Mouse (Mus musculus): Measurements from ENCODE around the gene Timm44.

The Timm44 gene

DNA sequence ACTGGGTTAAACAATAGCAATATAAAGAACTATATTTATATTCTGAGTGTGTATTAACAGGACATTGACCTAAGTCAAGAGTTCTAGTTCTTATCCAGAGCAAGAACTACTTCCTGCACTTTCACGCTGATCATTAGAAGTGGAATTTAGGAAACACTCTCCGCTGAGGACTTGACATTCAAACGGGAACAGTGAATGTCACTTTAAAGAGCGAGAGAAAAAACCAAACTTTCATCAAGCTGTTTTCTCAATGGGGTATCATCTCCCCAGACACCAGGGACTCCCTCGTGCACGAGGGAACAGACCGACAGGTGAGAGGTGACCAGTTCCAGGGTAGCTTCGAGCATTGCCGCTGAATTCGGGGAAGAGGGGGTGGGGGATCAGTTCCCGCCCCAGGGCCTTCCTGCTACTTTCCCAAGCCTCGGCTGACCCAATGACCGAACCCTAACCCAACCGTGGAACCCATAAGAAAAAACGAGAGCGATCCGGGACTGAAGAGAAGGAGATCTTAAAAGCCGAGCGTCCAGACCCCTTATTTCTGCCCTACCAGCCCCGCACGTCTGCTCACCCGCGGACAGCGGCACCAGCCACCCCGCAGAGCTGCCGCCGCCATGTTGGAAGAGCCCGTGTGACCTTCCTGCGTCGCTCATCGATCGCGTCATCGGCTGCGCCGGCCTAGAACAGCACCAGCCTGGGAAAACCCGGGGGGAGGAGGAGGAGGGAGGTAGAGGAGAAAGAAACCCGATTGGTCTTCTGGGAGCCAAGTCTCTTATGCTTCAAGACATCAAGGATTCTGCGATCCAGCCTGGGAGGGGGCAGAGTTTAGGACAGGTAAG, at the start of gene Timm44:
Gene Timm44, minus strand, starts transcription at position 639 of the 836 bp plus-strand sequence.
- peak; percentile 81 for DNase-seq (ENCODE audit: low spot score)

DNA sequence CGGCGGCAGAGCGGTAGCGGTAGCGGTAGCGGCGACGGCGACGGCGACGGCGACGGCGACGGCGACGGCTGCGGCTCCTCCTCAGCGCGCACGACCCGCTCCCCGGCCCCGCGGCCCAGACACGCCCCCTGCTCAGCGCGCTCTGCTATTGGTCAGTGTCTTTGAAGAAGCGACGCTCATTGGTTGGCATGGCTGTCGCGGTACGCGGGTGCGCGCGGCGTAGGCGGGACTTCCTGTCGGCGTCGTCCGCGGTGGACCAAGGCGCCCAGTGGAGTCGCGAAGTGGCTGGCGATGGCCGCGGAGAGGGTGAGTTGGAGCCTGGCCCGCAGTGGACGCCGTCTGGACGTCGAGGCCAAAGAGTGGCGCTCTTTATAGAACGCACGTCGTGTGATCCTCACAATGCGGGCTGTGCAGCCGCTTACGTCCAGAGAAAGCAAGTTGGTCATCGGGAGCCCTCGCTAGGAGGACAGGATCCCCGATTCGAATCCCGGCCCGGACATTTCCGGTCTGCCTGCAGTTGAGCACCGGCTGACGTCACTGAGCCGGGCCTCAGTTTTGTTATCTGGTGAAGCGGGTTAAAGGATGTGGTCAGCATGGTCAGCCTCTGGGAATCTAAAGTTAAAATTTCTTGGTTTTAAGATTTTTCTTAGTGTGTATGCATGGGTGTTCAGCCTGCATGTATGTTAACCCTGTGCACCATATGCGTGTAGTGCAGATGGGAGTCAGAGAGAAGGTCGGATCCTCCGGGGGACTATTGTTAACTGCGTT, 49.5 kb upstream of the Timm44 start, which contains the start of the genes Ccl25 and Elavl1:
Gene Ccl25, plus strand, starts transcription at position 228 of the 768 bp plus-strand sequence.
Gene Elavl1, minus strand, starts transcription at position 431 of the 768 bp plus-strand sequence.
- peak; percentile 95 for DNase-seq (ENCODE audit: low spot score)

DNA sequence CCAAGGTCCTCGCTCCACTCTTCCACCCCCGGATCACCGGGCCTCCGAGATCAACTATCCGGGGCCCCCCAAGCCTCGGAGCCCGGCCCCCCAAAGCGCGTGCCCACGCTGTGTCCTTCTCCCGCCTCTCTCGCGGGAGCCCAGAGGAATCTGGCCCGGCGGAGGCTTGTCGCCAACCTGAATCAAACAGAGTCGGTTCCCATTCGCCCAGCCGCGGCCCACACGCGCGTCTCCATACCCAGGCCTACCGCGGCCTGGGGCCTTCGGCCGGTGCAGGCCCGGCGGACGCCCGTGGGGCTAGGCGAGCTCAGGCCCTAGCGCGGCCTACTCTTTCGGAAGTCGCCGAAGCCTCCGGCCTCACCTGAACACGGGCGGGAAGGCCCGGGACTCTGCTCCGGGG, 48.8 kb upstream of the Timm44 start:
- DNase-seq (ENCODE audit: low spot score) = no peak

DNA sequence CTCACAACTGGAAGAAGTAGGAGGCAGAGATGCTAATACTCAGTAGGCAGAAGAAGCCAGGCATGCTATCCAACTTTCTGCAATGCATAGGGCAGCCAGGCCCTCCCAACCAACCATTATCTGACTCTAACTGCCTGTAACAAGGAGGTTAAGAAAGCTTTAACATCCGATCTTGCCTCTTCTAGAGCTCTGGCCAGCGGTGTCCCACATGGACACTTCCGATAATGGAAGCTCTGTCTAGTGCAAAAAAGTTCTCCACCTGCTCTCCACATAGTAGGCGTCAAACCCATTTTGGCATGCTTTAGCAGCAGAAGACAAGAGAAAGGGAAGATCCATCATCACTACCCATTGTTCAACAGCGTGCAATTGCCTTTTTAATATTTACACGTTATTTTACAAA, 48.2 kb upstream of the Timm44 start:
- no peak for DNase-seq (ENCODE audit: low spot score)

DNA sequence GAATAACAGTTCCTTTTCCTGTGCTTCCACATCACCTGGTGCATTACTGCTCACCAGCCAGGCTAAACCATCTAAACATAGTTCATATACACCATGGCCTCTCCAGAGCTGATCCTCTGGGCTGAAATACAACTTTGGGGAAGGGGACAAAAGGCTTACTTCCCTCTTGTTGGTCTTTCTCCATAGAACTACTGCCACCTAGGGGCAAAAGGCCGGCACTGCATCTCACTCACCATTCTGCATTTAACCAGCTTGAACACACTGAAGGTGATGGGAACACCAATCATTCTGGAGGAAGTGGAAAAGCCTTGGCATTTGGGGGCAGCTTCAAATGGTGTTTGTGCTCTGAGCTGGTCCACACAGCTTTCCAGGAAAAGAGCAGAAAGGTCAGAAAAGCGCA, 46.8 kb upstream of the Timm44 start:
- peak; percentile 60 for DNase-seq (ENCODE audit: low spot score)

DNA sequence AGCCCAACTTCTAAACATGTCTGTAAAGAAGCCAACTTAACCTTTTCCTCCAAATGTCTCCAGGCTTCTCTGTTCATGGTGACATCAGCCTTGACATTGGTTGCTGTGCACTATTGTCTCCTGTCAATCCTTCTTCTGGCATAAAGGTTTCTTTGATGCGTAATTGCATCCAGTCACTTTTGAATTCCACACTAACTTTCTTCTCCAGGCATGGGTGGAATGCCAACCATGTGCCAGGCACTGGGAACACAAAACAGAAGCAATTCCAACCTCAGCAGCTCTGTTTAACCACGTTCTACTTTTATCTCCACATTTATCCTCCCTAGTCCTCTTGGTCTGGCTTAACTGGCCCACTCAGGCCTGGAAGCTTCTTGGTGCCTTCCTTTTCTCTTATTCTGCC, 45.3 kb upstream of the Timm44 start:
- DNase-seq (ENCODE audit: low spot score) = no peak

DNA sequence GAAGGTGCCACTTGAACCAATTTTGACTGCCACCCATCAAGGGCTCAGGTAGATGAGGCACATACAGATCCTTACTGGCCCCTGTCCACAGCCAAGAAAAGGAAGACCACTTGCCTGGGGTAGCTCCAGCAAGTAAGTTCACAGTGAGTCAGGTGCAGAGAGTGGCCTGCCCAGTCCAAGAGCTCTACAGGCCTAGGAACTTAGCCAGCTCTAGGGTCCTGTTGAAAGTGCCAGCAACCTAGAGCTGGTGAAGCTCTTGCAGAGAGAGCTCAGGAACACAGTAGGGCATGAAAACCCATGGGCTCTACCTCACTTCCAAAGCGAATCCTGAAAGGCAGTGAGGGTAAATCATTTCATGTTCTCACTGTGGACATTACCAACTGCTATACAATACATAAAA, 44.7 kb upstream of the Timm44 start:
- no peak for DNase-seq (ENCODE audit: low spot score)

DNA sequence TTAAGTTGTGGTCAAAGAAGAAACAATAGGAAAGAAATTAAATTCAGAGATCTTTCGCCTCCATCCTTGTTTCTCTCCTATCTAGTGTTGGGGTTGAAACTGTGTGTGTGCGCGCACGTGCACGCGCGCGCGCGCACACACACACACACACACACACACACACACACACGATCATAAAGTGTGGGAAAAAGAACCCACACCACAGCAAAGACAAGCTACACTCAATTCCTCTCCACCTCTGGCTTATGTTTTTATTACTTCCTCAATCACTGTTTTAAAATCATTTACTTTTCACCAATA, 43.8 kb upstream of the Timm44 start:
- DNase-seq (ENCODE audit: low spot score) = no peak

DNA sequence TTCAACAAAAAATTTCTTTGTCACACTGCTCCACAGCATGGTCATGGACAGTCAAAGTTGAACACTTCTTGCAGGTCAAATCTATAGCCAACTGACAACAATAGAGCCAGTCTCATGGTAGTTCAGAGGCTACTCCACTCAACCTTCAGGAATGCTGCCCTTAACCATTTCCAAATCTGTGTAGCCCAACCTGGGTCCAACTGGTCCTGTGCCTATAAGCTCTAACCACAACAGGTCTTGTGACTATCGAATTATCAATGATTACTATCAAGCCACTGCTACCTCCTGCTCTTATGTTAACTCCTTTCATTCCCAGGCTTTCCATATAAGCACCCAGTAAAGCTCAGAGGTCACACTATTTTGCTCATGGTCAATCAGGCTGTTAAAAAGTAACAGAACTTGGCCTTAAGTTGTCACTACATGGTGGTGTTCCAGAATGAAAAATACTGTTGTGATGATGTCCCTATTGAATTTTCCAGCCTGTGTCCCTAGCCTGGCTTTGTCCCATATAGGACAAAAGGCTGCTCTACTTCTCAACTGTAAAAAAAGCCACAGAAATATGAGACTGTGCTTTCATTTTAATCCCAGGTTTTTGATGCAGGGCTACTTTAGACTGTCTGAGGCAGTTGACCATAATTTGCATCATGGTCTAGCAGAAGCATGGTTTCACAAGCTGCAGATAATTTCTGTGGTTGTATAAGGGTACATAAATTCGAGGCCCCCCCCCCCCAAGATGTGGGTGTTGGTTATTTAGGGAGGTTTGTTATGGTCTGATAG, 43.3 kb upstream of the Timm44 start:
- no peak for DNase-seq (ENCODE audit: low spot score)

DNA sequence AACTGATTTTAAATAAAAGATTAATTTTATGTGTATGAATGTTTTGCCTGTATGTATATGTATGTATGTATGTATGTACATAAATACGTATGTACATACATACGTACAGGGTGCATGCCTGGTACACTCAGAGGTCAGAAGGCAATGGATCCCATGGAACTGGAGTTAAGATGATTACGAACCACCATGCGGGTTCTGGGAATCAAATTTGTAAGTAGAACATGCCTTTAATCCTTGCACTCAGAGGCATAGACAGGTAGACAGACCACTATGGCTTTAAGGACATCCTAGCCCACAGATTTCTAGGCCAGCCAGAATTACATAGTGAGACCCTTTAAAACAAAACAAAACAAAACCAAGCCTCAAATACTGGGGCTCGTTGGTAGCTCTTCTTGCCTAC, 42.4 kb upstream of the Timm44 start:
- DNase-seq (ENCODE audit: low spot score) = no peak

DNA sequence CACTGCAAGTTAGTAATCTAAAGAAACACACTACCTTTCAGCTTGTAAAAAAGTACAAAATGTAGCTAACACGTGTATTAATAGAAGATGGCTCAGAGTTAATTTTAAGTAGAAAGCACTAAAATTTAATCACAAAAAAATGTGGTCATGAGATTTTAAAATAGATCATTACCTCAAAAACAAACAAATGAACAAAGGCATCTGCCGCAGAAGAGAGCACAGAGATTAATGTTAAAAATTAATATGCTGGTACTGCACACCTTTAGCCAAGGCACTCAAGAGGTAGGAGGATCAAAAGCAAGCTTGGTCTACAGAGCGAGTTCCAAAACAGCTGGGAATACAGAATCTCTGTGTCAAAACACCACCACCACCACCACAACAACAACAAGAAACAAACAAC, 39.1 kb upstream of the Timm44 start:
- DNase-seq (ENCODE audit: low spot score) = no peak

DNA sequence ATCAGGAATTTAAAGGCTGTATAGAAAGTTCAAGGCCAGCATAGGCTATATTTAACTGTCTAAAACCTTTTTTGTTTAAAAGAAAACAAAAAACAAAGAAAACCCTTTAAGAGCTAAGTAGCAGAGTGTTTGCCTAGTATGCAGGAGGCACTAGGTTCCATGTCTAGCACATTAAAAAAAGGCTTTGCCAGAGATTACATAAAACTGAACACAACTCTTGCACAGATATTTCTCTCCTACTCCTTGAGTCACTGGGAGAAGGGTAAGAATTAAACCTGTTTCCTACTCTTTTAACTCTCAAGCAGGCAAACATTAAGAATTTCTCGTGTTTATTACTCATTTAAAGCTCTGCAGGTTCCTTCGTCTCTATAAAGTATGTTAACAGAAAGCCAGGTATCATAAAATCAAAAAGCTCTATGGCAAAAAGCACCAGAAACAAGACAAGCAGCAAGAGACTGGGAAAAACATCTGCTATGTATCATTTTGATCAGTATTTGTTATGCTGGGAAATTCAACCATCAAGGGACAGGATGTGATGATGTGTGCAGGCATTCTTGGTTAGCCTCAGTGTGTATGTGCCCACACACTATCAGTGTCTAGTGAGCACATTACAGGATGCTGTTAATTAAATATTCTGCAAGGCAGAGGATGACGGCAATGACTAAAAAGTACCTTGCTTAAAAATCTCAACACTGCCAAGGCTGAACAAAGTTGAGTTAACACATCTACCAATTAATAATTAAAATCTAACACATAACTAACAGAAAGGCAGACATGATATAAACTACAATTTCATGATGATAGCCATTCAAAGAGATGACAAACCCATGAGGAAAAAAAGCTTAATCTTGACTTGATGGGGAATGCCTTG, 37.8 kb upstream of the Timm44 start:
- no peak for DNase-seq (ENCODE audit: low spot score)

DNA sequence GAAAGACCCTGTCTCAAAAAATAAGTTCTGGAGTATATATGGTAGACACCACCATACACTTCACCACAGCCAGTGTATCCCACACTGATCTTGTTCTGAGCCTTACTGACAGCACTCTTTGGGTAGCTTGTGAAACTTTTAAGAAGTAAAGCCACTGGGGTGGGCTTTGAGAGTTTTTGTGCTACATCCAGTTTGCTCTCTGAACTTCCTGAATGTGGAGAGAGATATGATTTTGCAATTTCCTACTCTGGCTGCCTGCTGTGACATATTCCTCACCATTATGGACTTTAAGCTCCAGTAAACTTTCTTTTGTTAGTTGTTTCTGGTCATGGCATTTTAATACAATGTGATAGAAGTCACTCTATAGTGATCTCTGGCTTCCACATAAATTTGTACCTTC, 36.4 kb upstream of the Timm44 start:
- DNase-seq (ENCODE audit: low spot score) = no peak

DNA sequence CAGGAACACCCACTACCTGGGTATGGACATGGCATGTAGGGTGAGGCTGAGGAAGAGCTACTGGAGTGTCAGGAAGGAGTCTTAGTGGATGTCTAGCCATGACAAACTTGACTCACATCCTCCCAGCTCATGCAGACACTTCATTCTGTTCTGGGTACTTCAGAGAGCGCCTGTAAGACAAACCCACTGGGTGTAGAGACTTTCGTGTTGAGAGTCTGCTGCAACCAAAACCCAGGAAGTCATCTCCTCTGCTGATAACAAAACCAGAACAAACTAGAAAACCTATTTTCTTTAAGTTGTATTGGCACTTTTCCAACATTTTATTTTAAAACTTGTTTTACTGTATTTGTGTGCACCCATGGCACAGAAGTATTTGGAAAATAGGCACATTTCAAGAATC, 30.1 kb upstream of the Timm44 start:
- no peak for DNase-seq (ENCODE audit: low spot score)

DNA sequence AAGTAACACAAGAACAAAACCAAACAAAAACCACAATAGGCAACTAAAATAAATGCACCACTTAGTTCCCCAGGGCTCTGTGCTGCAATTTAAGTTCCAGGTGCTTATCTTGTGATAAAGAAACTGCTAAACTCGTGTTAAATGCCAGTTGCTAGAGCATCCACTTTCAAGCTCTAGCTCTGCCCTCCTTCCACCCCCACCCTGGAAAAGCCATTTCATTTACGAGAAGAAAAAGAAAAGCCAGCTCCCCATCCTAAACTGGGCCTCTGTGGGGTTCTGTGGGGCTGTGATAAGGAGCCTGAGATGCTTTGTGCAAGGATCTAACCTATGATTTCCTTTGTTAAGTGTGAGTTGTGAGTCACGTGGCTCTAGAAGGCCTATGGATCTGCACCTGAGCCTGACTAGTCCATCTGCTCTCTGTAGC, 28.4 kb upstream of the Timm44 start:
- no peak for DNase-seq (ENCODE audit: low spot score)

DNA sequence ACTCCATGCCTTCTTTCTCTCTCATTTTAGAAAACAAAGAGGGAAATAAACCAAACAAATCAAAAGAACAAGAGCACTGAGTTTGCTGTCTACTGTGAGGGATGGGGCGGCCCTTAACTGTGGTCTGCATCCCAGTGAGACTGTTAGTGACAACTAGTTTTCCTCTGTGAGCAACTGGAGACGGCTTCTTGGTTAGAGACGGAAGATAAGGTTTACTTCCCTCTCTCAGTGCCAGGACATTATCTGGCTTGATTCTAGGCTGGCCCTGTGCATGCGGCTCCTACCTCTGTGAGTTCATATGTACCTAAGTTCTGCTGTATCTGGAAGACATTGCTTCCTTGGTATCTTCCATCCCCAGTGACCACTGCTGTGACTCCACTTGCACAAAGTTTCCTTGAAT, 22.1 kb upstream of the Timm44 start:
- DNase-seq (ENCODE audit: low spot score) = no peak

DNA sequence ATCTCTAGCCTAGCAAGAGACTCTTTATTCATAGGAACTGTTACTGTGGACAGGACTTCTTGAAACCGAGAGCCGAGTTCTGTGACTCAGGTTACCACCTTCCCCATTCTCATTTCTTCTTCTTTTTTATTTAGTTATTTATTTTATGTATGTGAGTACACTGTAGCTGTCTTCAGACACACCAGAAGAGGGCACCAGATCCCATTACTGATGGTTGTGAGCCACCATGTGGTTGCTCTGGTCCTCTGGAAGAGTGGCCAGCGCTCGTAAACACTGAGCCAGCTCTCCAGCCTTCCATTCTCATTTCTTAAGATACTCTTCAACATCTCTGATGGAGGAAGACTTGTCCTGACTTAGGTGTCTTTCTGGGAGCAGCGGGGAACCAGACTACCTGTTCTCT, 17.0 kb upstream of the Timm44 start:
- DNase-seq (ENCODE audit: low spot score) = no peak

DNA sequence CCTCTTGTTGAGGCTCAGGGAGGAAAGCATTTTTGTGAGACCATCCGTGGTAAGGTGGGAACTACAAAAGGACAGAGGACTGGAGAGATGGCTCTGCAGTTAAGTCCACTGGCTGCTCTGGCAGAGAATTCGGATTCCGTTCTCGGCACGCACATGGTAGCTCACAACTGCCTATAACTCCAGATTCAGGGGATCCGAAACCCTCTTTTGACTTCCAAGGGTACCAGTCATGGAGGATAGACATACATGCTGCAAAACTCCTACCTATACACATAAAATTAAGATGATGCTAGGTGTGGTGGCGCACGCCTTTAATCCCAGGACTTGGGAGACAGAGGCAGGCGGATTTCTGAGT, 375 bp upstream of the Timm44 start:
- no peak for DNase-seq (ENCODE audit: low spot score)

DNA sequence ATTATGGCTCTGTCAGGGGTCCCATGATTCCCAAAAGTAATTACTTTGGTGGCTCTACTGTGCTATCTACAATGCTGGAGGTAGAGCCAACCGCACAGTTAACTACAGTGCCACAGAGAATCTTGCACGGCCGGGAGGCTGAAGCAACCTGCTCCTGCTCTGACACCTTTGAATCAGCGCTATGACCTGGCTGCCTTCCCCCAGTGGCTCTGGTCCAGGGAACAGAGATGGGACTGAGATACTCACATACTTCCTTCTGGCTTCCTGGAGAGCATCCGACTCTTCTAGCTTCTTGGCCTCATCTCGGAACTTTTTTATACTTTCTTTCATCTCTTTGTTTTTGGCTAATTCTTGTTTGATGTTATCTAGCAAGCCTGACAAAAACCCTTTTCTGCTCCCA, 6.1 kb downstream of the Timm44 start:
- DNase-seq (ENCODE audit: low spot score) = no peak

DNA sequence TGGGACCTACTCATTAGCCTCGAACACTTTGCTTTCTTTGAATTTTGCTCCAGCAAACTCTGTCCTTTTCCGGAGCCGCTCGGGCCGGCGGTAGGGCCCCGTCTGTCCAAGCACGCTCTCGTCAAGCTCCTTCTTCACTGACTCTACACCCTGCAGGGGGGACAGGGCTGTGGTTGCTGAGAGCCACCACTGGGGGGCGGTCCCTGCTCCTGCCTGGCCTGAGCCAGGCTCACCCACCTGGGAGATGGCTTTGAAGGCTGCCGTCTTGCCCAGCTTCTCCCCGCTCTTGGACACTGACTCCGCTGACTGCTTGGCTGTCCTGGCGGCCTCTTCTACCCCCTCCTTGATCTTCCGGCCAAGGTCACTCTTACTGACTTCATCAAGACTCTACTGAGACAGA, 8.1 kb downstream of the Timm44 start:
- no peak for DNase-seq (ENCODE audit: low spot score)

DNA sequence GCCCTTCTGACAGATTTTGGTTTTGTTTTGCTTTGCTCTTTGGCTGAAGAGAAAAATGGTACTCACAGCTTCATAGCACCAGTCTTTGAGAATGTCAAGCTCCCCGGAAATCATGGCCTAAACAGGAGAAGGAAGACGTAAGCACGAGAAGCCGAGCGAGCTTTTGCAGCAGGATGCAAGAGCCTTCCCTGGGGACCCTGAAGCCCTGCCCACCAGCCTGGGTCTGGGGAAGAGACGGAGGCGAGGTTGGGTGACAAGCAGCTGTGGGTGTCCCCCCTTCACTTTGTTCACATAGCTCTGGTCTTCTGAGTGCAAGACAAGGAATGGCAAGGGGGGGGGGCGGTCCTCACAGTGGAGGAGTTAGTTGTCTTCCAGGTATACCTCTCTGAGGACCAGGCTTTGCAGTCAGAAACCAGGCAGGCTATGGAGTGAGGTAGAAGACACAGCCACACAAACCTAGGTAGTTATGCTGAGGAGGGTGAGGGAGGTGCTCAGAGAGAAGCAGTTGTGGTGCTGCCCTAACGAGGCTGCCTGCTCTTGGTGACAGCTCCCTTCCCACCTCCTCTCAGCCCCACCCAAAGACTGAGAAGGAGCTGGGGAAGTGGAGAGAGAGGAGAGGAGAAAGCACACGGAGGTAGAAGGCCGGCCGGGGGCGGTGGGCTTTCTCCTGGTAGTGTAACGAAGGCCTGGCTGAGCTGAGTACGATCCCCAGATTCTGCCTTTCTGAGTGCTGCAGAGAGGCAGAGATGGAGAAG, 10.4 kb downstream of the Timm44 start:
- no peak for DNase-seq (ENCODE audit: low spot score)

Measured in ovary, postnatal 10 days (tissue).